Mouse (Mus musculus) frontal cortex, postnatal 25 days (tissue): ENCODE measurements around the gene Nrros.

Source experiments
- DNase-seq, 2 experiments: peaks; one replicate each; pipeline ENCODE4 v3.0.0; 2022; ENCODE audit warnings: low spot score in 2 of 2

Gene Nrros

DNA sequence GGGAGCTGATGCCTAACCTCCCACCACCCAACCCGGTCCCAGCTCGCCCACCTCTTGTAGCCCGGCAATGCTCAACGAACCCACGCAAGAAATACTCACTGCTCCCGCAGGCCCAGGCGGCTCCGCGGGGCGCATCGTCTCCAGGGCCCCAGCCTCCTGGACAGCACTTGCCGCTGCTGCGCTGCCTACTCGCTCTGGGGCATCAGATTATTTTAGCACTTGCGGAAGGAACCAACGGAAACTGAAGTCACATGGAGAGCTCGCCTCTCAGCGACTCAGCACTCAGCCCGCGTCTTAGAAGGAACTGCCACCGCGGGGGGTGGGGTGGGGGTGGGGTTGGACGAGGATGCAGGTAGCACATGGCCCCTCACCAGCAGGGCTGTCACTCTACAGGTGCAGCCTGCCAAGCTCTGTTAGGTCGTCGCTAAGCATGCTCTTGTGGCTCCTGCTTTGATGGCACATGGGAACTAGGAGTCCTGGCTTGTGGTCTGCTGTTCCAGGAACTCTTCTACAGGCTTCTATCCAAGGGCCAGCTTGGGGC, at the start of gene Nrros:
TSS of gene Nrros (minus strand) at position 314 of the 541 bp plus-strand sequence.
- peak in 1 of 2 experiments; percentile 31 for DNase-seq

GRCm38 (mm10) chr16:32214804-32215576, 49.6 kb upstream of the Nrros start:
- DNase-seq, result no peak

- DNase-seq, result no peak
Observed at GRCm38 (mm10) chr16:32214156-32214555, 48.8 kb upstream of the Nrros start.

GRCm38 (mm10) chr16:32204902-32205301, 39.5 kb upstream of the Nrros start:
- no peak for DNase-seq

- peak; percentile 15 to 43 for DNase-seq
Observed at GRCm38 (mm10) chr16:32202681-32203080, 37.3 kb upstream of the Nrros start.

- DNase-seq, result no peak
Observed at GRCm38 (mm10) chr16:32201004-32201325, 35.6 kb upstream of the Nrros start.

DNA sequence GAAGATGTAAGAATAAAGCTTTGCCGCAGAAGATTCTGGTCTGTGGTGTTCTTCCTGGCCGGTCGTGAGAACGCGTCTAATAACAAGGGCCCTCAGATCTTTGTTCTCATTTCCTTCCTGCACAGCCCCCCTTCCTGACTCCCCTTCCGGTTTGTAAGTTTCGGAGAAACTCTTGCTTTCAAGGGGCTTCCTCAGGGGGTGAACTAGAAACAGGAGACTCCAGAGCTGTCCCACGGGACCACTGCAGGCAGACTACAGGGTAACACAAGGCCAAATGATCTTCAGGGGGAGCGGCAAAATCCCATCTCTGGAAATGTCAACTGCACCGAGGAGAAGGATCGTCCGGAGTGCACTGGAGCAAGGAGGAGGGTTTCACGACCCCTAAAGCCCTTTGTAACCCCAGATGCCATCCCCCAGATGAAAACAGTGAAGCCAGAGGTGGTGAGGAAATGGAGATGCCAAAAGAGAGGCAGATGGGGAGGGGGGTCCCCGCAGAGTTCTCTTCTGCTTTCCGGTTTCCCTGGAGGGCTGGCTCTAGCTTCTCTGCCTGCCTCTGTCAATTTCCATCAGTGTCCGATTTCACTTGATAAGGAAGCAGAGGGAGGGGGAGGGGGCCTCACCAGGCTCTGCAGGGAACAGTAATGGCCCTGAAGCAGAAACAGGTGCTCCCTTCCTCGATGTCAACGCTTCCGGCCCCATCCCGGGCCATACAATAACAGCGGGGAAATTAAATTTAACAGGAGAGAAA, 35.0 kb upstream of the Nrros start:
- DNase-seq, result no peak

GRCm38 (mm10) chr16:32190011-32190441, 24.6 kb upstream of the Nrros start:
- no peak for DNase-seq

DNA sequence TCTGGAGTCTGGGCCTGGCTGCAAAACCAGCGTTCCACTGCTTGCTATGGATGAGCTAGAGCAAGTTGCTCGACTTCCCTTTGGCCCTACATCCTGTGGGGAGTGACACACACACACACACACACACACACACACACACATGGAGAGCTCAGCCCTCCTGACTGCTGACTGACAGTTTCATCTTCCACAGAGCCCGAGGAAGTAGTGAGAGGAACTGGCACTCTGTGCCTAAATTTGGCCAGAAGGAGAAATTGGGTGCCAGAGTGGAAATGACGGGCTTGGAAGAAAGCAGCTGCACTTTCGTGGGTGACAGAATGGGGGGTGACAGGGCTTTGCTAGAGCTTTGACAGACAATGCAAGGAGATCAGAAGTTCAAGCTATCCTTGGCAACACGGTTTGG, 23.7 kb upstream of the Nrros start:
- no peak for DNase-seq

DNA sequence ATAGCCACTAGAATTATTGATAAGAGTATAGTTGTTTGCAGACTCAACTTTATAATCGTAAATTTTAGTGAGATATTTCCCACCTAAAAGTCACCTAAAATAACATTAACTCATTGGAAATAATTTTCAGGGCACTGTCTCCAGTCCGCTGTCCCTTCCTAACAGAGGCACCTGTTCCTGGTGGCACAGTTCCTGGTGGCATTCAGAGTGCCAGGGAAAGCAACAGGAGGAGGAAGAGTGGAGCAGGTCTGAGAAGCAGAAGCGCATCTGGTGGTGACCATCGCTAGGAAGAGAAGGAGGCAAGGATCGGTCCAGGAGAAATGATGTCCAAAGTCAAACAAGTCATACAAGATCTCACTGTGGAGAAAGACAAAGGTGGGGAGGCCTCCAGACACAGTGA, 20.7 kb upstream of the Nrros start:
- DNase-seq, result no peak

DNA sequence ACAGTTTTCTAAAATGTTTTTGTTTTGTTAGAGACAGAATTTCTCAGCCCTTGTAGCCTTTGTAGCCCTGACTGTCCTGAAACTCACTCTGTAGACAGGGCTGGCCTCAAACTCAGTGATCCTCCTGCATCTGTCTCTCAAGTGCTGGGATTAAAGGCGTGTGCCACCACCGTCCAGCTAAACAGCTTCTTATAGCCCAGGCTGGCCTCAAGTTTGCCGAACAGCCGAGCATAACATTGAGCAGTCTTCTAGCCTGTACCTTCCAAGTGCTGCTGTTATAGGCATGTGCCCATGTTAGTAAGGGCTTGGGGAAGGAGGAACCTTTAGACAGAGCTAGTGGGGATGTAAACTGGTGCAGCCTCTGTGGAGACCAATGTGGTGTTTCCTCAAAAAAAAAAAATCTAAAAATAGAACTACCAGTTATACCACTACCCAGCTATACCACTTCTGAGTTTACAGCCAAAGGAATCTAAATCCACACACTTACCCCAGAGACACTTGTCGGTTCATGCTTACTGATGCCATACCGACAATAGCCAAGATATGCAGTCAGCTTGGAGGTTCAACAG, 14.0 kb upstream of the Nrros start, which contains the start of gene Bex6:
TSS of gene Bex6 (plus strand) at position 491 of the 569 bp plus-strand sequence.
- DNase-seq, result no peak

- no peak for DNase-seq
Observed at GRCm38 (mm10) chr16:32176896-32177686, 11.7 kb upstream of the Nrros start.

DNA sequence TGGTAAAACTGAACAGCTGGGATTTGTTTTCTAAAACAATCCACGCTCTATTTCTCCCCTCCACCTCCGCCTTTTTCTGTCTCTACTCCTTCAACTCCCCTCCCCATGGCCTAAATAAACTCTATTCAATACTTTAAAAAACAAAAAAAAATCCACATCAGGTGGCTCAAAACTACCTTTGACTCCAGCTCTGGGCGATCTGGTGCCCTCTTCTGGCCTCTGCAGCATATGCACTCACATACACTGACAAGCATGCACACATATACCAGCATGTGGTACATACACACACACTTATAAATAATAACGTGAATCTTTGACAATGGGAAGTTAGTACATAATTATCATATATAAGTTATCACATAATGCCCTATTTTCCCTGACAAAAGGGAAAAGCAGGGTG, 9.6 kb upstream of the Nrros start:
- no peak for DNase-seq

- DNase-seq, result no peak
Observed at GRCm38 (mm10) chr16:32174340-32175005, 9.1 kb upstream of the Nrros start.

DNA sequence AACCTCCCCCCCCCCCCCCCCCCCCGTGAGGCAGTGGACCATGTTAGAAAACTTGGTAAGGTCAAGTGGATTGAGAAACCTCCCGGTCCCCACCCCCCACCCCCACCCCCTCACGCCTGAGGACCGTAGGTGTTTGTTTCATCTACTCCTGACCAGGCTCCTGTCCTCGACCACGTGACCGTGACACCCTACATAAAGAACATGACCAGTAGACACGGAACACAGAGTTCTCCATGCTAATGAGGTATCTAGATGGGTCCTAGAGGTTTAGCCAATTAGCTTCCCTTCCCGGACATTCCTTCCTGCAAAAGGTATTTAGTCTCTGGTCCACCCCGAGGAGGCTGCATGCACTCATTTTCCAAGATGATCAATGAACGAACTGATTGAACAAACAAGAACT, 8.0 kb upstream of the Nrros start:
- DNase-seq, result no peak

DNA sequence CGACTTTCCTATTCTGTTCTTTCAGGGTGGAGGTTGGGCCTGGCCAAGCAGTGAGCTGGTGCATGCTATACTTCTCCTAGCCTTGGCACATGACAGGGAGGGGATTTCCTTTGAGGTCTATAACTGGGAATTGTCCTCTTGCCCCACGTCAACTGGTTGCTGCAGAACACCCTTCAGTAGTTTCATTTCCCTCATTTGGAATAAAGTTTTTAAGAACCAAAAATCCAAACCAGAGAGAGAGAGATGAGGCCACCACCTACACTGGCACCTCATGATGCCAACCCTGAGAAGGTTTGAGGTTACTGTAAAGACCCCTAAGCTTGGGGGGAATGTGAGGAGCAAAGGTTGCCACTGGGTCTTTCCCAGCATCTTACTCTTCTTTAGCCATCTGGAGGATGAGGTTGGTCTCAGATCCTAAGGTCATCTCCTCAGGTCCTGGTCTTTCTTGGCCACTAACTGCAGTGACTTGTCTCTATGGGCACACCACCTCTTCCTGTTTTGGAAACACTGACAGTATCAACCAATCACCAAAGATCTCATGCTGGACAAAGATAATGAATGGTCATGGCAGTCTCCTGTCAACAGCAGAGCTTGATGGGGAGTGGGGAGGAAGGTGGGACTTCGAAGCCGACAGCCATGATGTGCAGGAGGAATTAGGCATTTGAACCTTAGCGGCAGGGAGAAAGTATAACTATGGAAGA, 5.8 kb upstream of the Nrros start:
- no peak for DNase-seq

GRCm38 (mm10) chr16:32167819-32168545, 2.6 kb upstream of the Nrros start:
- DNase-seq, result no peak

GRCm38 (mm10) chr16:32164396-32165027, 882 bp downstream of the Nrros start:
- no peak for DNase-seq

GRCm38 (mm10) chr16:32163891-32164290, 1.5 kb downstream of the Nrros start:
- no peak for DNase-seq
